Mouse (Mus musculus) lung, embryonic 15.5 days (tissue): ENCODE results near the gene 2900011O08Rik. TPM values are rescaled to one million over a fixed set of nuclear protein-coding genes. Genes with fewer than 3 reads are reported as not detected.

Experiments used
- ATAC-seq: fragments of 200-750 bp; cut with Nextera tagmentation; 2 replicates; pipeline ENCODE4 v1.8.0; 2017; ENCODE audit warnings: moderate number of reproducible peaks, borderline replicate concordance; ENCODE audit not compliant: low FRiP score, low TSS enrichment; ENCODE audit errors: extremely low read depth
- H3K27ac ChIP-seq: fragments of 300-500 bp; sonication (generic); 2 replicates; pipeline ENCODE4 v1.5.1; 2015; ENCODE audit warnings: moderate library complexity, mild to moderate bottlenecking, inconsistent platforms
- H3K27me3 ChIP-seq: fragments of 300-500 bp; sonication (generic); 2 replicates; pipeline ENCODE4 v1.6.1; 2015; ENCODE audit warnings: inconsistent platforms
- H3K36me3 ChIP-seq: fragments of 300-500 bp; sonication (generic); 2 replicates; pipeline ENCODE4 v1.6.1; 2015; ENCODE audit warnings: inconsistent platforms
- H3K4me1 ChIP-seq: fragments of 300-500 bp; sonication (generic); 2 replicates; pipeline ENCODE4 v1.6.1; 2015; ENCODE audit warnings: inconsistent platforms
- H3K4me2 ChIP-seq: fragments of 300-500 bp; sonication (generic); 2 replicates; pipeline ENCODE4 v1.6.1; 2015; ENCODE audit warnings: inconsistent platforms, mild to moderate bottlenecking, moderate library complexity
- H3K4me3 ChIP-seq: fragments of 300-500 bp; sonication (generic); 2 replicates; pipeline ENCODE4 v1.5.1; 2015; ENCODE audit warnings: mild to moderate bottlenecking, inconsistent platforms
- H3K9ac ChIP-seq: fragments of 300-500 bp; sonication (generic); 2 replicates; pipeline ENCODE4 v1.6.1; 2015; ENCODE audit warnings: inconsistent platforms
- H3K9me3 ChIP-seq: fragments of 300-500 bp; sonication (generic); 2 replicates; pipeline ENCODE4 v1.6.1; 2016; ENCODE audit warnings: inconsistent platforms
- WGBS: fragments of 180-500 bp; shearing (Covaris S2); methylation state at CpG from one replicate; pipeline ENCODE4 v1.1.7; 2015; 5-methylcytosine and 5-hydroxymethylcytosine counted together
- polyA plus RNA-seq: library from polyadenylated mRNA; unstranded; fragments of >200 nt; fragmentation: Nextera tagmentation; extraction: Ambion mirVana; gene quantifications from 2 replicates; pipeline ENCODE4 v1.2.1, GENCODE M21; 2015

Gene 2900011O08Rik
- polyA plus RNA-seq, 1 experiment from 2014 or later, result 0.59 TPM

DNA sequence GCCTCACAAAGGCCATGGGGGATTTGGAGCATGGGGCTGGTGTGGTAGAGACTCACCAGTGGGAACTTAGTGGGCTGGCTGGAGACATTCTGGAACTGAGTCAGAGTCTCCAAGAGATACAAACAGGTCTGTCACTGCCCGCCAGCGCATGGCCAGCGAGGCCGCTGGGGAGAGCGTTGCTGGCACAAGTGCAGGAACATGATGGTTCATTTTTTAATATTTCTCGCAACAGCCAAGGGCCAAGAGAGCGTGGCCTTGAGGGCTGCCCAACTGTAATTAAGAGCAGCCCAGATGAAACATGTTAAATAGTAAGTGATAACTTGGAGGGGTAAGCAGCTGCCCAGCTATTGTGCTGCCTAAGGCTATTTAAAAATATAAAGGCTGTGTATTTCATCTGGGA is 138.3 kb downstream of the 2900011O08Rik start:
- Histone ChIP-seq H3K36me3 (peaks cover 91% of the 10 kb centered on the region), H3K9me3 (no peaks in the 10 kb centered on the region), H3K9ac (no peak overlapping the region), H3K4me1 (no peaks in the 10 kb centered on the region), H3K4me3 (no peak overlapping the region), H3K4me2 (no peak overlapping the region), H3K27ac (no peak overlapping the region), H3K27me3 (no peaks in the 10 kb centered on the region)
- ATAC-seq, result no peak
- 92% methylated on average over 7 of the region's 7 CpGs for WGBS

DNA sequence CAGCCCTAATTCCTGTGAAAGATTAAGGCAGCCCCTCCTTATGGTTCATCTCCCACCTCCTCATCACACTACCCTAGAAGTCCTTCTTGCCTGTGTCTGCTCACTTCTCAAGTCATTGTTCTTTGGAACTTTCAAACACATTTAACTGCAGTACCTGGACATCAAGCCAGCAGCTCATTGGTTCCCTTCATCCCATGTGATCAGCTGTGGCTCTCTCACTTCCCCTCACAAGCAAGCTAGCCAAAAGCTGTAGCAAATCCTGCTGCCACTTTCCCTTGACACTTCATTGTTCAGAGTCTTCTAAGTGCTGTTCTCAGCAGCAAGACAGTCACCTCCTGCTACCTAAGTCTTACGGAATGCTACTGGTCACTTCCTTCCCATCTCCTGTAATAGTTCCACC is 138.8 kb downstream of the 2900011O08Rik start:
- no peak for ATAC-seq
- no peak overlapping the region for H3K9ac ChIP-seq
- no peak overlapping the region for H3K4me3 ChIP-seq
- WGBS, result 82% methylated on average over 1 of the region's 1 CpGs
- no peaks in the 10 kb centered on the region for H3K27me3 ChIP-seq
- H3K27ac ChIP-seq, result no peak overlapping the region
- H3K4me1 ChIP-seq, result no peaks in the 10 kb centered on the region
- H3K4me2 ChIP-seq, result no peak overlapping the region
- H3K9me3 ChIP-seq, result no peaks in the 10 kb centered on the region
- peaks cover 93% of the 10 kb centered on the region for H3K36me3 ChIP-seq

DNA sequence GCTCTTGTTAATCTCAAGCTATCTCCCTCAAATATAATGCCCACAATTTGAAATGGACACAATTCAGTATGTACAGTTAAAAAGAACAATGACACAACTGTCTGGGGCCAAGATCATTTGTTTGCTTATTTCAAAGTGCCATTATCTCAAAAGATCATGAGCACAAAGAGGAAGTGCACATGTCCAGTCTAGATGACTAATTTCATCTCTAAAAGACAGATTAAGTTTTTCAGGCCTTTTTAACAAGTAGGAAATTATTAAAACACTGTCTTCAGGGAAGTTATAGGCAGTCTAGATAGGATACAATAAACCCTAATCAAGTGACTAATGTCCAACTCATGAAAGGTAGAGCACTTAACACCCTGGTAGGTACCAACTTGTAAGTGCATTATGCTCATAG is 142.6 kb downstream of the 2900011O08Rik start:
- no peak for ATAC-seq
- Histone ChIP-seq H3K9me3 (no peaks in the 10 kb centered on the region), H3K36me3 (peaks cover 95% of the 10 kb centered on the region), H3K27me3 (no peaks in the 10 kb centered on the region), H3K27ac (no peak overlapping the region), H3K9ac (no peak overlapping the region), H3K4me1 (no peaks in the 10 kb centered on the region), H3K4me2 (no peak overlapping the region), H3K4me3 (no peak overlapping the region)

DNA sequence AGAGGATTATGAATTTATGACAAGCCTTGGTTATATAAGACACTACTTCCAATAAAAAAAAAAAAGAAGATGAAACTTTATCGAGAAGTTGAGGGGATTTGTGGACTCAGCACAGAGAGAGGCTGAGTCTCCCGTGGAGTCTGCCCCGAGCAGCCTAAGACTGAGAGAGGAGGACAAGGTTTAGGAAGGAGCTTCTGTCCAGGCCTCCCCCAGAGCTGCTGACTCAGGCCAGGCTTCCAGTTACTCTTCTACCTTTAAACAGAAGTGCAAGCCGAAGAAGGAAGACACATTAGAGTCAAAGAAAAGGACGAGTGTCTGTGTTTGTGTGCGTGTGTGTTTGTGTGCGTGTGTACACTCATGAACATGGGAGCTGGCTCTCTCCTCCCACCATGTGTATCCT is 144.4 kb downstream of the 2900011O08Rik start:
- Histone ChIP-seq H3K4me3 (no peak overlapping the region), H3K9ac (no peak overlapping the region), H3K27me3 (no peaks in the 10 kb centered on the region), H3K4me1 (no peaks in the 10 kb centered on the region), H3K4me2 (no peak overlapping the region), H3K27ac (no peak overlapping the region), H3K36me3 (peaks cover 90% of the 10 kb centered on the region), H3K9me3 (no peaks in the 10 kb centered on the region)
- WGBS, result 88% methylated on average over 7 of the region's 7 CpGs
- ATAC-seq, result no peak

DNA sequence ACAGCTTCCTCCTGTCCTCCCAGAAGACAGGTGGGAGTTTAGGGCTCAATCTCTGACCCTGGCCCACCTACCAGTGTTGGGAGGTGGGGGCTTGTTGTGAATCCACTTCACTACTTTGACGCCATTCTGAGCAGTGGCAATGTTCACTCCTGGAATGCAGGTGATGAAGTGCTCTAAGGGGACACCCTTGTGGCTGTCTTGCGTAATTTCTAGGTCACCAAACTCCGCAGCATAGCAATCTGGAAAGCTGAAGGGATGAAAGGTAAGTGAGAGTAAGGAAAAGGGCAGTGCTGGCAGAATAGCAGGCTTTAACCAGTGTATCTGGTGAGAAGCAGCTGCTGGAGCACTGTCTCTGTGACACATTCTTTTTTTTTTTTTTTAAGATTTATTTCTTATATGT is 145.0 kb downstream of the 2900011O08Rik start:
- Histone ChIP-seq H3K9me3 (no peaks in the 10 kb centered on the region), H3K4me3 (no peak overlapping the region), H3K27me3 (no peaks in the 10 kb centered on the region), H3K27ac (no peak overlapping the region), H3K9ac (no peak overlapping the region), H3K4me1 (no peaks in the 10 kb centered on the region), H3K36me3 (peaks cover 90% of the 10 kb centered on the region), H3K4me2 (no peak overlapping the region)
- ATAC-seq, result no peak
- 80% methylated on average over 3 of the region's 3 CpGs for WGBS

DNA sequence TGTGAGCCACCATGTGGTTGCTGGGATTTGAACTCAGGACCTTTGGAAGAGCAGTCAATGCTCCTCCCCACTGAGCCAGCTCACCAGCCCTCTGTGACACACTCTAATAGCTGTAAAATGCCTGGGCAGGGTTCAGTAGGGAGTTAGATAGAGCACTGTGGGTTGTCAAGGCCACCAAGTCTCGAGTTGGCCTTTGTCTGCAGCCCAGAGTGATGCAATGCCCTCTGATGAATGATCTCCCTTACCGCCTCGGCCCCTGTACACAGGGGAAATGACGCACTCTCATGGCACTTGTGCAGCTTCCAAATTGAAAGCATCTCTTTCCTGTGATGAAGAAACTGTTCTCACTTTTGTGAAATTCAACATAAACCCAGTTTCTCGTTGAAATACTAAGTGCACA is 145.4 kb downstream of the 2900011O08Rik start:
- 74% methylated on average over 5 of the region's 5 CpGs for WGBS
- Histone ChIP-seq H3K4me1 (no peaks in the 10 kb centered on the region), H3K36me3 (peaks cover 91% of the 10 kb centered on the region), H3K9ac (no peak overlapping the region), H3K27me3 (no peaks in the 10 kb centered on the region), H3K9me3 (no peaks in the 10 kb centered on the region), H3K4me3 (no peak overlapping the region), H3K4me2 (no peak overlapping the region), H3K27ac (no peak overlapping the region)
- no peak for ATAC-seq

DNA sequence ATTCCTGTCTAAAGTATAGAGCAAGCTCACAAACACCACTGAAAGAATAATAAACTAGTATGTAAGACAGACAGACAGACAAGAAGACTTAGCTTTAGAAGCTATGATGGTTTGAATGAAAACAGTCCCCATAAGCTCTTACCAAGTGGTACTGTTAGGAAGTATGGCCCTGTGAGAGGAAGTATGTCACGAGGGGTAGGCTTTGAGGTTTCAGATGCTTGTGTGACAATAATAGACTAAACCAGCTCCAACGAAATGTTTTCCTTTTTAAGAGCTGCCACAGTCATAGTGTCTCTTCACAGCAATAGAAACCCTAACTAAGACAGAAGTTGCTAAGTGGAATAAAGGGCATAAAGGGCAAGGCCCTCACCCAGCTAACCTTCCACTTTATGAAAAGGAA is 148.6 kb downstream of the 2900011O08Rik start:
- no peaks in the 10 kb centered on the region for H3K9me3 ChIP-seq
- no peaks in the 10 kb centered on the region for H3K4me1 ChIP-seq
- no peak overlapping the region for H3K4me2 ChIP-seq
- ATAC-seq, result no peak
- WGBS, result 88% methylated on average over 2 of the region's 2 CpGs
- H3K9ac ChIP-seq, result no peak overlapping the region
- no peaks in the 10 kb centered on the region for H3K27me3 ChIP-seq
- H3K27ac ChIP-seq, result no peak overlapping the region
- peaks cover 86% of the 10 kb centered on the region for H3K36me3 ChIP-seq
- no peak overlapping the region for H3K4me3 ChIP-seq

DNA sequence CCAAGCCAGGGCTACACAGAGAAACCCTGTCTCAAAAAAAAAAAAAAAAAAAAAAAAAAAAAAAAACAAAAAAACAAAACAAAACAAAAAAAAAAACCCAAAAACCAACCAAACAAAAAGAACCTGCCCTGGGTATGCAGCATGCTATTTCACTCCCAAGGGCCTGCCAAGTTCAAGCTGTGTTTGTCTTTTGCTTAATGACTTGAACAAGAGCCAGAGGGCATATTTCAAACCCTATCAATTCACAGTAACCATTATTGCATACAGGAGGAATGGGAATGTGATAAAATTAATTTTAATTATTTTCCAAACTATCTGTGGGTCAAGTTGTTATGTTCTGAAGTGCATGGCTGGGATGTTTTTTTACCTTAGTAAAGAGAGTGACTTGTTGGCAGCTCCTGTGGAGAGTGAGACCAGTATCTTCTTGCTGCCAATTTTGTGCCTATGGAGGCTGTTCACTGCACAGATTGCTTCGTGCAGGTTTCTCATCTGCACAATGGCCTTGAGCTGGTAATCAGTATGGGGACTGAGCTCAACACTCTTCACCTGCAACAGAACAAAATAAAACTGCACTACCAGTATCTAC is 151.7 kb downstream of the 2900011O08Rik start:
- Histone ChIP-seq H3K9ac (no peak overlapping the region), H3K4me3 (no peak overlapping the region), H3K36me3 (peaks cover 86% of the 10 kb centered on the region), H3K9me3 (no peaks in the 10 kb centered on the region), H3K27ac (no peak overlapping the region), H3K4me1 (no peaks in the 10 kb centered on the region), H3K27me3 (no peaks in the 10 kb centered on the region), H3K4me2 (no peak overlapping the region)
- ATAC-seq, result no peak
- WGBS, result 96% methylated on average over 1 of the region's 1 CpGs

DNA sequence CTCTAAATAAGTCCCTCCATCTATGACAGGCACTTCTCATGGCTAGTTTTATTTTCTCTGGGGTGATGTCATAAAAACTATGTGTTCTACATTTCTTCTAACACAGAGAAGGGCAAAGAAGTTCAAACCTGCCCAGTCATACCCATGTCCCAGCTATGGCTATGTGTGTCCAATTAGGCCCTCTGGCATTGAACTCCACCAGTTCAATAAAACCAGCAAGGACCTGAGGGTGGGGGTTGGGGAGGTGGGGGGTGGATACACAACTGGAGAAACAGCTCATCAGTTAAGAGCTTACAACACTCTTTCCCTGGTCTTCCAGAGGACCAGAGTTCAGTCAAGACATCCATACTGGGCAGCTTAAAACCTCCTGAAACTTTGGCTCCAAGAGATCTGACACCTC is 152.7 kb downstream of the 2900011O08Rik start:
- H3K27me3 ChIP-seq, result no peaks in the 10 kb centered on the region
- H3K36me3 ChIP-seq, result peaks cover 87% of the 10 kb centered on the region
- H3K9ac ChIP-seq, result no peak overlapping the region
- H3K4me3 ChIP-seq, result no peak overlapping the region
- H3K4me2 ChIP-seq, result no peak overlapping the region
- H3K4me1 ChIP-seq, result no peaks in the 10 kb centered on the region
- no peak for ATAC-seq
- no peak overlapping the region for H3K27ac ChIP-seq
- no peaks in the 10 kb centered on the region for H3K9me3 ChIP-seq

DNA sequence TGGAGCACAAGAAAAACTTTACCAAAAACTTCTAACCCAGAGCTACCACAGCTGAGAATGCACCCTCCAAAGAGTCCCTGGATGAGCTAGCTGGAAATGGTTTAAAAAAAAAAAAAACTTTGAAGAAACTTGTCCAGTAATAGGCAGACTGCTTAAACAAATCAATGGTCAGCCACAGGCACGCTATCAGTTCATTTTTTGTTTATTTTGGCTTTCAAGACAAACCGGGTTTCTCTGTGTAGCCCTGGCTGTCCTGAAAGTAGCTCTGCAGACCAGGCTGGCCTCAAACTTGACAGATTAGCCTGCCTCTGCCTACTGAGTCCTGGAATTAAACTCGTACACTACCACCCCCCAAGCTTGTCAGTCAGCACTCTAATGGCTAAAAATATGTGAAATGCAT is 156.9 kb downstream of the 2900011O08Rik start:
- WGBS, result 52% methylated on average over 3 of the region's 3 CpGs
- no peak for ATAC-seq

DNA sequence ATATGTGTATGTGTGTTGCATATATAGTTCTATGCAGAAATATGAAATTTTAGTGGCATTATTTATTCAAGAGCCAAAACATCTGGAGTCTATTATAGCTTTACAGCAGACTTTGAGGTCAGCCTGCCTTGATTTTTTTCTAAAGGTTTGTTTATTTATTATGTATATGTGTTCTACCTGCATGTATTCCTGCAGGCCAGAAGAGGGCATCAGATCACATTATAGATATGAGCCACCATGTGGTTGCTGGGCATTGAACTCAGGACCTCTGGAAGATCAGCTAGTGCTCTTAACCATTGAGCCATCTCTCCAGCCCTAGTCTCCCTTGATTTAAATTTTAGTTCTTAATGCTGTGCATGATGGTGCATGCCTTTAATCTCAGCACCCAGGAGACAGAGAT is 161.3 kb downstream of the 2900011O08Rik start:
- Histone ChIP-seq H3K4me2 (no peak overlapping the region), H3K27ac (no peak overlapping the region), H3K9ac (no peak overlapping the region), H3K4me1 (no peaks in the 10 kb centered on the region), H3K36me3 (peaks cover 80% of the 10 kb centered on the region), H3K9me3 (no peaks in the 10 kb centered on the region), H3K4me3 (no peak overlapping the region), H3K27me3 (no peaks in the 10 kb centered on the region)
- ATAC-seq, result no peak

More for the DNA sequence above, 156.9 kb downstream of the 2900011O08Rik start:
- Histone ChIP-seq H3K36me3 (peaks cover 87% of the 10 kb centered on the region), H3K4me3 (no peak overlapping the region), H3K4me1 (no peaks in the 10 kb centered on the region), H3K27me3 (no peaks in the 10 kb centered on the region), H3K9me3 (no peaks in the 10 kb centered on the region), H3K27ac (no peak overlapping the region), H3K9ac (no peak overlapping the region), H3K4me2 (no peak overlapping the region)
